Mouse (Mus musculus) adrenal gland, postnatal 36 days (tissue): ENCODE data around the gene Cd81. TPM values are rescaled to one million over a fixed set of nuclear protein-coding genes. Genes with fewer than 3 reads are reported as not detected.
A peak's percentile ranks its signal among the peaks of the same experiment; 100 is the strongest.

ENCODE experiments used
- DNase-seq, 2 experiments: peaks; one replicate each; pipeline ENCODE4 v3.0.0; 2021; ENCODE audit warnings: mixed read lengths in 1 of 2
- total RNA-seq, 2 experiments: library from RNA; stranded (reverse); gene quantifications; 2 replicates each; pipeline ENCODE4 v1.2.3; 2021

Gene Cd81
- total RNA-seq, 2 experiments from 2014 or later: 689 to 765 TPM

- no peak for DNase-seq
Observed at GRCm38 (mm10) chr7:143020040-143020439, 32.5 kb upstream of the Cd81 start.

DNA sequence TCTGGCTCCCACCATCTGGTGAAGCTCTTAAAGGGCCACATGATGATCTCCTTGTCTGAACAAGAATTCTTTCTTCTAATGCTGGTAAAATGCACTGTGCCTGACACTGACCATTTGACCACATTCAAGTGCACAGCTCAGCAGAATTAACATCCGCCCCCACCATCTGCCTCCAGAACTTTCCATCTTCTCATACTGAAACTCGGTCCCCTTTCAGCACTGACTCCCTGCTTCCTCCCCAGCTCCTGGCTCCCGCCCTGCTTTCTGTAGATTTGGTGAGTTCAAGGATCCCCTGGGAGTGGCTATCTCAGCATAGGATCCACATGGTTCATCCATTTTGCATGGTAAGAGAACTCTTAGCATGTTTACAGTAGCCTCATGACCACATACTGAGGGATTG is 31.8 kb upstream of the Cd81 start:
- DNase-seq: no peak

- no peak for DNase-seq
Observed at GRCm38 (mm10) chr7:143021356-143022164, 31.0 kb upstream of the Cd81 start.

DNA sequence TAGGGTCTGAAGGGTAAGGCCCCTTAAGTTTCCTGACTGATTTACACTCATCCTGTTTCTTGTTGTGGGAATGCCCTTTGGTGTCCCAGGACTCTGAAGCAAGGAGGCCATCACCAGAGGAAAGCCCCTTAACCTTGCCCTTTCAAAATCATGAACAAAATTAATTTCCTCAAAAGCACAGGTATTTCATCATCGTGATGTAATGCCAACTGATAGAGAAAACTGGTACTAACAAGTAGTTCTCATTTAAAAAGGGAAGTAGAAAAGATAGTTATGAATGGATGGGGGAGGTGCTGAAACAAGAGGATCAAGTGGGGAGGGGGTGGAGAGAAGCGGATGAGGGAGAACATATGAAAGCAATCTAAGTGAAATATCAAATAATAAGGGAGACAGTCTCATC is 29.0 kb upstream of the Cd81 start:
- DNase-seq: no peak

GRCm38 (mm10) chr7:143024293-143024692 is 28.2 kb upstream of the Cd81 start:
- no peak for DNase-seq

DNA sequence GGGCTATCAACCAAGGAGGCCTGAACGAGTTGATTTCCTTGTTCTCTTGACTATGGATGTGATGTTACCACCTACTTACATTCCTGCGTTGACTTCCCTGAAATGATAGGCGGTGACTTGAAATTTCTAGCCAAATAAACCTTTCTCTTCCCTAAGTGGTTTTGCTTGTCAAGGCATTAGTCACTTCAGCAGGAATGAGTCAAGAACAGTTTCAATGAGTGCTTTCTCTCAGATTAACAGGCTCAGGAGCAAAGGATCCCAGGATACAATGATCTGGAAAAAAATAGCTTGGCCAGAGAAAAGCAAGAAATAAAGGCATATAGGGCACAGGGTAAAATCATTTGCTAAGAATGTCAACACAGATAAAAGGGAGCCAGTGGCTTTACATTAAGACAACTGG is 27.0 kb upstream of the Cd81 start:
- DNase-seq: no peak

DNA sequence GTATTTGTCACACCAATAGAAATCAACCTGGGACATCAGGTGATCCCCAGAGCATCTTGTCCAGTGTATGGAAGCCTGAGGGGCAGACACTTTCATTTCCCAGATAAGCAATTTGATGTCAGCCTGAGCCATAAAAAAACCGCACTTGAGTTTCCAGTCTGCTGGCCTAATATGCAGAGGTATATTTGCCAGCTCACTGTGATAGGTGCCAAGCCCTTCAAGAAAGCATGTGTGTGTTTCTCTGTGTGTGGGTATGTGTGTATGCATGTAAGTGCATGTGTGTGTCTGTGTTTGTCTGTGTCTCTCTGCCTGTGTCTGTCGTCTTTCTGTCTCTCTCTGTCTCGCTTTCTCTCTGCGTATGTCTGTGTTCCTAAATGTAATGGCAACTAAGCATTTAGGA is 25.3 kb upstream of the Cd81 start:
- no peak for DNase-seq

DNA sequence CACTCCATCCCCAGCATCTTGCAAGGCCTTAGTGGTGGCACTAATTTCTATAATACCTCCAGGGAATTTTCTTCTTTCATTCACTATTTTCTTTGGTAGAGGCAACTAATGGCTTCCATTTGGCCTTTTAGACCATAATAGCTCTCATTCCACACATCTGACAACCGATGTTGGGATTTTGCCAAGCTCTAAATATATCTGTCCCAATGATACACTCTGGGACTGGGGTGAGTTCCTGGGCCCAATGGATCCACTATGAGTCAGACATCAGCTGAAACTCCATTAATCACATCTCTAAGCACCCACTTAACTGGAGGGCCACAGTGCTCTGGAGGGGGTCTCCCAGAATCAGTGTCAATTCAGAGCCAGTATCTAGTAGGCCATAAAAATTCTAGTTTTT is 20.7 kb upstream of the Cd81 start:
- peak in 1 of 2 experiments; percentile 54 for DNase-seq

DNA sequence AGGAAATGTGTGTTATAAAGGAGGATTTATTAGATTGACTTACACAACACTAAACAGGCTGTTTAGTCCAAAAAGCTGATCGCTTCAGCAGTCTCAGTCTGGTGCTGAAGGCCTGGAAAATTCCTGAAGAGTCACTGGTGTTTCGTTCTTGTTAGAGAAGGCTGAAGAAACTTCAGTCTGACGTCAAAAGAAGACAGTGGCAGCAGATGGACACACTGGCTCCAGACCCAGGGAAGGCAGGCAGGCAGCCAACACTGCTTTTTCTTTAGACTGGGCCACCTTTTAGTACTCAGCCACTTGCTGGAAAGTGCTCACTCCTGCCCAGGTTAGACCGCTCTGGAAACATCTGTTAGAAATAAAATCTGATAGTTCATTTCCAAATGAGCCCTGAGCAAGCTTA is 19.0 kb upstream of the Cd81 start:
- peak in 1 of 2 experiments; percentile 53 for DNase-seq

GRCm38 (mm10) chr7:143034112-143034511 is 18.4 kb upstream of the Cd81 start:
- DNase-seq: no peak

DNA sequence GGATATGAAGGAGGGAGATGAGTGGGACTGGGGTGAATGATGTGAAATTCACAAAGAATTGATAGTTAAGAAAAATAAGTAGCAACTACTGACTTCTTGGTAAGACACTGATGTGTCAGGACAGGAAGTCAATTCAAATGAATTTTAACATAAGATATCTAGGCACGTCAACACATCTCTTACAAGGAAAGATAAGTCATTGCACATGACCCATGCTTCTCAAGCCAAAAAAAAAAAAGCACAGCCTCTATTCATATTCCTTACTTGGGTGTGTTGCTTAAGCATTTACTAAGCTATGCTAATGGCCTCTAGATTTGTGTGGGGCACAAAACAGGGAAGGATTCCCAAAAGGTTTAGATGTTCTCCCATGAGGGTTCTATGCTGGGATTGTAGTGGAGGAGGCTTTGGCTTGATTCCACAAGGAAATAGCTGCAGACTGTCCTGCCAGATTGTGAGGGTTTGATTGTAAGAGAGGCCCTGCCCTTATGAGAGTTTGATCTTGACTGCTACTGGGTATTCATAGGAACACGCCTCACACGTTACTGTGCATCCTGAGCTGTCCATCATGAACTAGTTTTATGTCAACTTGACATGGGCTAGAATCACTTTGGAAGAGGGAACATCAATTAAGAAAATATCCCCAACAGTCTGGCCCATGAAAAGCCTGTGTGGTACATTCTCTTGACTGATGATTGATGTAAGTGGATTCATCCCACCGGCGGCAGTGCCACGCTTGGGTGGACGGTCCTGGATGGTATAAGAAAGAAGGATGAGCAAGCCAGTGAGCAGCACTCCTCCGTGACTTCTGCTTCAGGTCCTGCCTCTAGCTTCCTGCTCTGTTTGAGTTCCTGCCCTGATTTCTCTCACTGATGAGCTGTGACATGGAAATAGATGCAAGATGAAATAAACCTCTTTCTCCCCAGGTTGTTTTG is 17.8 kb upstream of the Cd81 start:
- DNase-seq: no peak

DNA sequence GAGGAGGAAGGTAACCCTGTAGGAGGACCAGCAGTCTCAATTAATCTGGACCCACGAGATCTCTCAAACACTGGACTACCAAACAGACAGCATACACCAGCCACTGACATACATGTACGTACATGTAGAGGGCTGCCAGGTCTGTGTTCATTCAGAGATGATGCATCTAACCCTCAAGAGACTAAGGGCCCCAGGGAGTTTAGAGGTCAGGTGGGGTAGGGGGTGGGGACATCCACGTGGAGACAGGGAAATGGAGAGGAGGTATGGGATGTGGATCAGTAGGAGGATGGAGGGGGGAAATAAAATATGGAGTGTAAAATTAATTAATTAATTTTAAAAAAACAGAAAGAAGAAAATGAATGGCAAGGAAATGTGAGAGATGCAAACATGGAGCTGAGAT is 15.8 kb upstream of the Cd81 start:
- DNase-seq: no peak

GRCm38 (mm10) chr7:143037306-143037705 is 15.2 kb upstream of the Cd81 start:
- DNase-seq: no peak

DNA sequence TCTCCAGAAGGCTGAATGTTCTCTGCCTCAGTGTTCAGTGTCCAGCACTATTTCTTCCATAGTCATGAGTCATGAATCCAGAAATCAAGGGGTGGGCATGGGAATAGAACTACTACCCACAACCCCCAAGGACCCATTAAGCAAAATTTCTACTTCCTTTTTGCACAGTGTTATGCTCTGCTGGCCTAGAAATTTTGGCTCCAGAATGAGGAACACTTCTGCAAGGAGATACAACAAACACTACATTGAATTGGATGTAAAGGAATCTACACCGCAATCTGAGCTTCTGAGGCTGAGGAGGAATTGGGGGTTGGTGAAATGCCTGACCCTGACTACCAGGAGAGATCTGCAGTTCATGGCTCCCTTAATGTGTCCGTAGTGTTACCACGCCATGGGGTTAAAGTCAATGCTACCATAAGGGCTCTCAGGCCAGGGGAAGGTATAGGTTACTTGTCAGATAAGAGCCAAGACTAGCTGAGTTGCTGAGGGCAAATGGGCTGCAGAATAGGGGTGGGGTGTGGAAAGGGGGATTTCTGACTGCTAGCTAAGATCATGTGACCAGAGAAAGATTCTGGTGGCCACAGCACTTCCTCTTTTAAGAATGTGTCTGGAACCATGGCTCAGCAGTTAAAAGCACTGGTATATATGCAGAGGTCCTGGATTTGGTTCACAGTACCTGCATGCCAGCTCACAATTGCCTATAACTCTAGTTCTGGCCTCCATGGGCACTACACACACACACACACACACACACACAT is 14.2 kb upstream of the Cd81 start:
- DNase-seq: no peak

- no peak for DNase-seq
Observed at GRCm38 (mm10) chr7:143040561-143040960, 12.0 kb upstream of the Cd81 start.

- no peak for DNase-seq
Observed at GRCm38 (mm10) chr7:143041138-143041822, 11.3 kb upstream of the Cd81 start.

- peak; percentile 77 to 85 for DNase-seq
Observed at GRCm38 (mm10) chr7:143042089-143042488, 10.4 kb upstream of the Cd81 start.

- no peak for DNase-seq
Observed at GRCm38 (mm10) chr7:143042897-143043300, 9.6 kb upstream of the Cd81 start.

DNA sequence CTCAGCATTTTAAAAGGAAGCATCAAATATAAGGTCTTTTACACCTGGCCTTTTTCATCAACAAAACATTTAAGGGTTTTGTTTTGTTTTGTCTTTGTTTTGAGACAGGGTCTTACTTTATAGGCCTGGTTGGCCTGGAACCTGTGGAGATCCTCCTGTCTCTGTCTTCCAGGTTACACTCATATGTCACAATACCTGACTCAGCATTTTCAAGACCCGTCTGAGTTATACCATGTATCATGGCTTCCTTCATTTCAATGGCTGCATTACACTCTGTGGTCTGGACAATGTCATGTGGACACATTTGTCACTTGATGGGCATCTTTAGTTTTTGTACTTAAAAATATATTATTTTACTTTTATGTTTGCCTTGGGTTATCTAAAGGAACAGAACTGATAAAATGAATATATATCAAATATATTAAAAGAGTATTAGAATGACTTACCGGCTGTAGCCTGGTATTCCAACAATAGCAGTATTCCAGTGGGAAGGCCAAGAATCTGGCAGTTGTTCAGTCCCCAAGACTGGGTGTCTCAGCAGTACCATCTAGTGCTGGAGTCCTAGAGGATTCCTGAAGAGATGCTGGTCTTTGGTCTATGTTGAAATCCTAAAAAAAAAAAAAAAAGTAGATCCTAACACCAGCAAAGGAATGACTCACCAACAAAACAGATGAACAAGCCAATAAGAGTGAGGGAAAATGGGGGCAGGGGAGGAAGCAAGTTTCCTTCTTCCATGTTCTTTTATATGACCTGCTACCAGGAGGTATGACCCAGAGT is 8.3 kb upstream of the Cd81 start:
- DNase-seq: no peak

GRCm38 (mm10) chr7:143044826-143045206 is 7.7 kb upstream of the Cd81 start:
- DNase-seq: no peak

DNA sequence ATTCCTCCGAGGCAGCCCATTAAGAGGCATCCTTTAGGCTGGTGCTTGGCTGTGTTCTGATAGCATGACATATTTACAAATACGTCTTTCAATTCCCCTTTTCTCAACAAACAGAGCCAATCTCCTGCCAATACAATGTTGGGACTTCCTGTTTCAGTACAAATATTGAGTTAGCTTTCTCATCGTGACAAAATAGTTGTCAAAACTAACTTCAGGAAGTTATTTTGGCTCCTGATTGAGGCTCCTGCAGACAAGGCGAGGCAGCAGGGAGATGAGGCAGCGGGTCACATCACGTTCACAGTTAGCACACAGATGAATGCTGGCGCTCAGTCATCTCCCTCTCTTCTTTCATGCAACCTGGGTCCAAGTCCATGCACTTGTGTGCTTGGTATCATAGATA is 6.2 kb upstream of the Cd81 start:
- no peak for DNase-seq
